Mouse (Mus musculus) cerebellum, adult 2 months (tissue): ENCODE results near the gene Herc6.

Experiments used
- CTCF ChIP-seq: fragments of 200-500 bp; IDR thresholded peaks from 2 replicates; pipeline ENCODE4 v1.5.1; 2011; ENCODE audit warnings: low read depth, mild to moderate bottlenecking, control low read depth, low read length, moderate library complexity, borderline replicate concordance; ENCODE audit not compliant: insufficient read depth
- POLR2A ChIP-seq: fragments of 200-500 bp; IDR thresholded peaks from 2 replicates; pipeline ENCODE4 v1.6.1; 2011; ENCODE audit warnings: low read length, control low read depth, borderline replicate concordance; ENCODE audit not compliant: insufficient read depth

GRCm38 (mm10) chr6:57563454-57563853, 17.3 kb upstream of the Herc6 start:
- TF ChIP-seq POLR2A = no peak
- TF ChIP-seq CTCF = no peak
